Mouse (Mus musculus): ENCODE data around the gene Adam8. TPM values are rescaled to one million over a fixed set of nuclear protein-coding genes. Genes with fewer than 3 reads are reported as not detected.

Adam8 gene
- polyA plus RNA-seq, 1 experiment from 2014 or later: 2.6 TPM

- ATAC-seq (ENCODE audit: low FRiP score): no peak
- no peak overlapping the region for H3K27ac ChIP-seq (ENCODE audit: low read depth, low read length)
- 95% methylated on average over 9 of the region's 9 CpGs for WGBS
- H3K4me1 ChIP-seq (replicated peaks; ENCODE audit: control insufficient read depth, insufficient read depth, low read length): no peaks in the 10 kb centered on the region
- H3K27me3 ChIP-seq (ENCODE audit: control insufficient read depth, insufficient read depth, low read length): no peaks in the 10 kb centered on the region
- H3K9me3 ChIP-seq (ENCODE audit: control insufficient read depth, low read length): no peaks in the 10 kb centered on the region
- H3K9ac ChIP-seq (ENCODE audit: low read depth, low read length): no peak overlapping the region
- H3K4me2 ChIP-seq (replicated peaks; ENCODE audit: low read depth, low read length): no peak overlapping the region
- peaks cover 9% of the 10 kb centered on the region for H3K36me3 ChIP-seq (ENCODE audit: control insufficient read depth, insufficient read depth, low read length)
- DNase-seq (ENCODE audit: low spot score): no peak
- no peak overlapping the region for H3K4me3 ChIP-seq (ENCODE audit: low read depth, low read length)
Measured at GRCm38 (mm10) chr7:140007781-140008180, 15.4 kb upstream of the Adam8 start.

GRCm38 (mm10) chr7:140006861-140007611, 14.7 kb upstream of the Adam8 start:
- WGBS: 93% methylated on average over 9 of the region's 9 CpGs
- H3K9me3 ChIP-seq (ENCODE audit: control insufficient read depth, low read length): no peaks in the 10 kb centered on the region
- no peaks in the 10 kb centered on the region for H3K4me1 ChIP-seq (replicated peaks; ENCODE audit: control insufficient read depth, insufficient read depth, low read length)
- no peaks in the 10 kb centered on the region for H3K27me3 ChIP-seq (ENCODE audit: control insufficient read depth, insufficient read depth, low read length)
- DNase-seq (ENCODE audit: low spot score) (no peak), ATAC-seq (ENCODE audit: low FRiP score) (no peak)
- H3K9ac ChIP-seq (ENCODE audit: low read depth, low read length): no peak overlapping the region
- no peak overlapping the region for H3K27ac ChIP-seq (ENCODE audit: low read depth, low read length)
- H3K36me3 ChIP-seq (ENCODE audit: control insufficient read depth, insufficient read depth, low read length): peaks cover 9% of the 10 kb centered on the region
- H3K4me2 ChIP-seq (replicated peaks; ENCODE audit: low read depth, low read length): no peak overlapping the region
- no peak overlapping the region for H3K4me3 ChIP-seq (ENCODE audit: low read depth, low read length)

- H3K4me3 ChIP-seq (ENCODE audit: low read depth, low read length): no peak overlapping the region
- H3K4me1 ChIP-seq (replicated peaks; ENCODE audit: control insufficient read depth, insufficient read depth, low read length): no peaks in the 10 kb centered on the region
- no peak for DNase-seq (ENCODE audit: low spot score)
- H3K9ac ChIP-seq (ENCODE audit: low read depth, low read length): no peak overlapping the region
- WGBS: 92% methylated on average over 8 of the region's 8 CpGs
- H3K27ac ChIP-seq (ENCODE audit: low read depth, low read length): no peak overlapping the region
- peaks cover 16% of the 10 kb centered on the region for H3K36me3 ChIP-seq (ENCODE audit: control insufficient read depth, insufficient read depth, low read length)
- no peaks in the 10 kb centered on the region for H3K27me3 ChIP-seq (ENCODE audit: control insufficient read depth, insufficient read depth, low read length)
- H3K4me2 ChIP-seq (replicated peaks; ENCODE audit: low read depth, low read length): no peak overlapping the region
- no peaks in the 10 kb centered on the region for H3K9me3 ChIP-seq (ENCODE audit: control insufficient read depth, low read length)
- ATAC-seq (ENCODE audit: low FRiP score): no peak
Measured at GRCm38 (mm10) chr7:140004666-140005065, 12.3 kb upstream of the Adam8 start.

- Histone ChIP-seq H3K36me3 (ENCODE audit: control insufficient read depth, insufficient read depth, low read length) (peaks cover 17% of the 10 kb centered on the region), H3K4me1 (replicated peaks; ENCODE audit: control insufficient read depth, insufficient read depth, low read length) (no peaks in the 10 kb centered on the region), H3K4me2 (replicated peaks; ENCODE audit: low read depth, low read length) (no peak overlapping the region), H3K27me3 (ENCODE audit: control insufficient read depth, insufficient read depth, low read length) (no peaks in the 10 kb centered on the region), H3K27ac (ENCODE audit: low read depth, low read length) (no peak overlapping the region), H3K4me3 (ENCODE audit: low read depth, low read length) (no peak overlapping the region), H3K9ac (ENCODE audit: low read depth, low read length) (no peak overlapping the region), H3K9me3 (ENCODE audit: control insufficient read depth, low read length) (no peaks in the 10 kb centered on the region)
- DNase-seq (ENCODE audit: low spot score) (no peak), ATAC-seq (ENCODE audit: low FRiP score) (no peak)
- WGBS: 57% methylated on average over 12 of the region's 12 CpGs
Measured at GRCm38 (mm10) chr7:140001086-140001740, 8.9 kb upstream of the Adam8 start.

- H3K36me3 ChIP-seq (ENCODE audit: control insufficient read depth, insufficient read depth, low read length): peaks cover 12% of the 10 kb centered on the region; the same call in 1 of the 2 replicates
- 96% methylated on average over 13 of the region's 13 CpGs for WGBS
Measured at GRCm38 (mm10) chr7:139998691-139999350, 6.5 kb upstream of the Adam8 start.

GRCm38 (mm10) chr7:139994676-139995075, 2.3 kb upstream of the Adam8 start:
- 28% methylated on average over 3 of the region's 3 CpGs for WGBS
- H3K27ac ChIP-seq (ENCODE audit: low read depth, low read length): no peak overlapping the region
- H3K27me3 ChIP-seq (ENCODE audit: control insufficient read depth, insufficient read depth, low read length): no peaks in the 10 kb centered on the region
- no peaks in the 10 kb centered on the region for H3K9me3 ChIP-seq (ENCODE audit: control insufficient read depth, low read length)
- DNase-seq (ENCODE audit: low spot score): peak; percentile 77
- no peak overlapping the region for H3K9ac ChIP-seq (ENCODE audit: low read depth, low read length)
- 0 out of 2 replicates have a peak, but pooled peaks cover 3% of the 10 kb centered on the region for H3K36me3 ChIP-seq (ENCODE audit: control insufficient read depth, insufficient read depth, low read length)
- ATAC-seq (ENCODE audit: low FRiP score): 0 out of 2 replicates have a peak, but pooled peaks have one; percentile 38
- no peak overlapping the region for H3K4me2 ChIP-seq (replicated peaks; ENCODE audit: low read depth, low read length)
- H3K4me3 ChIP-seq (ENCODE audit: low read depth, low read length): no peak overlapping the region
- no peaks in the 10 kb centered on the region for H3K4me1 ChIP-seq (replicated peaks; ENCODE audit: control insufficient read depth, insufficient read depth, low read length)

More at GRCm38 (mm10) chr7:139998691-139999350, 6.5 kb upstream of the Adam8 start:
- no peaks in the 10 kb centered on the region for H3K4me1 ChIP-seq (replicated peaks; ENCODE audit: control insufficient read depth, insufficient read depth, low read length)
- ATAC-seq (ENCODE audit: low FRiP score) (no peak), DNase-seq (ENCODE audit: low spot score) (no peak)
- H3K27ac ChIP-seq (ENCODE audit: low read depth, low read length): no peak overlapping the region
- H3K4me2 ChIP-seq (replicated peaks; ENCODE audit: low read depth, low read length): no peak overlapping the region
- no peak overlapping the region for H3K4me3 ChIP-seq (ENCODE audit: low read depth, low read length)
- H3K9ac ChIP-seq (ENCODE audit: low read depth, low read length): no peak overlapping the region
- no peaks in the 10 kb centered on the region for H3K9me3 ChIP-seq (ENCODE audit: control insufficient read depth, low read length)
- H3K27me3 ChIP-seq (ENCODE audit: control insufficient read depth, insufficient read depth, low read length): no peaks in the 10 kb centered on the region

- no peak overlapping the region for H3K9ac ChIP-seq (ENCODE audit: low read depth, low read length)
- no peak for ATAC-seq (ENCODE audit: low FRiP score)
- no peak for DNase-seq (ENCODE audit: low spot score)
- 0 out of 2 replicates have a peak, but pooled peaks cover 3% of the 10 kb centered on the region for H3K36me3 ChIP-seq (ENCODE audit: control insufficient read depth, insufficient read depth, low read length)
- no peak overlapping the region for H3K4me3 ChIP-seq (ENCODE audit: low read depth, low read length)
- no peak overlapping the region for H3K4me2 ChIP-seq (replicated peaks; ENCODE audit: low read depth, low read length)
- no peak overlapping the region for H3K27ac ChIP-seq (ENCODE audit: low read depth, low read length)
- H3K9me3 ChIP-seq (ENCODE audit: control insufficient read depth, low read length): no peaks in the 10 kb centered on the region
- 87% methylated on average over 4 of the region's 4 CpGs for WGBS
- H3K27me3 ChIP-seq (ENCODE audit: control insufficient read depth, insufficient read depth, low read length): no peaks in the 10 kb centered on the region
- H3K4me1 ChIP-seq (replicated peaks; ENCODE audit: control insufficient read depth, insufficient read depth, low read length): no peaks in the 10 kb centered on the region
Measured at GRCm38 (mm10) chr7:139994202-139994601, 1.8 kb upstream of the Adam8 start.

- no peak for ATAC-seq (ENCODE audit: low FRiP score)
- no peaks in the 10 kb centered on the region for H3K4me1 ChIP-seq (replicated peaks; ENCODE audit: control insufficient read depth, insufficient read depth, low read length)
- H3K9ac ChIP-seq (ENCODE audit: low read depth, low read length): no peak overlapping the region
- no peak for DNase-seq (ENCODE audit: low spot score)
- no peaks in the 10 kb centered on the region for H3K9me3 ChIP-seq (ENCODE audit: control insufficient read depth, low read length)
- no peak overlapping the region for H3K27ac ChIP-seq (ENCODE audit: low read depth, low read length)
- 92% methylated on average over 6 of the region's 6 CpGs for WGBS
- no peaks in the 10 kb centered on the region for H3K27me3 ChIP-seq (ENCODE audit: control insufficient read depth, insufficient read depth, low read length)
- H3K4me3 ChIP-seq (ENCODE audit: low read depth, low read length): no peak overlapping the region
- no peak overlapping the region for H3K4me2 ChIP-seq (replicated peaks; ENCODE audit: low read depth, low read length)
- H3K36me3 ChIP-seq (ENCODE audit: control insufficient read depth, insufficient read depth, low read length): 0 out of 2 replicates have a peak, but pooled peaks cover 3% of the 10 kb centered on the region
Measured at GRCm38 (mm10) chr7:139993532-139993931, 1.2 kb upstream of the Adam8 start.
